Mouse (Mus musculus) layer of hippocampus, postnatal 36 days (tissue): ENCODE results near the gene Krtcap2. TPM values are rescaled to one million over a fixed set of nuclear protein-coding genes. Genes with fewer than 3 reads are reported as not detected.

Experiments
- DNase-seq, 2 experiments: peaks; one replicate each; pipeline ENCODE4 v3.0.0; 2022
- total RNA-seq, 2 experiments: library from RNA; stranded (reverse); gene quantifications; 2 replicates each; pipeline ENCODE4 v1.2.3; 2021

The Krtcap2 gene
- total RNA-seq, 2 experiments from 2014 or later = 71.4 to 86.2 TPM

GRCm38 (mm10) chr3:89225918-89226317 is 19.8 kb upstream of the Krtcap2 start:
- DNase-seq = no peak

DNA sequence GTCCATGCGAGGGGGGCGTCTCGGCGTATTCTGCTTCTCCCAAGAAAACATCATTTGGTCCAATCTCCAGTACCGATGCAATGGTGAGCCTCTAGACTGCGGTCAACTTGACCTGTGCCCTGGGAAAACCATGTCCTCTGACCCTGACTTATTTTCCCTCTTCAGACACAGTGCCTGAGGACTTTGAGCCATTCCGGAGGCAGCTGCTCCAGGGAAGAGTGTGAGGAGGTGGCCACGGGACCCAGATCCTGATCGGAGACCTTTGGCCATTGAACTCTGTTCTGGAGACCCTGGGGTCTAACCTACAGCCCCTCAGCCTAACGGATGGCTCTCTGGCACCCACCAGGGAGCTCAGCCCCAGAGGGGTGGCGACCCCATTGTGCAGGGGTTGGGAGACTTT is 19.4 kb upstream of the Krtcap2 start:
- DNase-seq = no peak

- DNase-seq = no peak
These were observed 18.9 kb upstream of the Krtcap2 start, which contains the start of gene Mtx1 for GRCm38 (mm10) chr3:89226900-89227299. TSS of gene Mtx1 (minus strand) at chr3:89227088.

GRCm38 (mm10) chr3:89227307-89228179 is 18.2 kb upstream of the Krtcap2 start:
- peak; percentile 91 to 93 for DNase-seq

DNA sequence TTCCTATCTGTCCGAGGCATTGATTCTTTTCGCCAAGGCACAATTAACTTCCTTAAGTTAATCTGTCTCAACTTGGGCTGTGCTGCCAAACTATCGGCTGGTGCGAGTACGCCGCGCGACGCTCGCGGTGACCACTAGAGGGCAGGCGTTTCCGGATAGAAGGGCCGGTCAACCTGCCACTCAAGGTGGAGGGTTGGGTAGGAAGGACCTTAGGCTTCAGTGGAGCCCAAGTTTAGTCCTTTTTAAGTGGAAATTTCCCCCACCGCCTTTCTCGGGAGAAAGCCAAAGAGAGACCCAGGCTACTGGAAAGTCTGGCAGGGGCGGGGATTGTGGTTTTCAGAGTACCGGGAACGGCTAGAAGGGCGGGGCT is 17.6 kb upstream of the Krtcap2 start:
- peak; percentile 85 to 87 for DNase-seq

- DNase-seq = no peak
These were observed 16.9 kb upstream of the Krtcap2 start, which contains the start of gene Muc1 for GRCm38 (mm10) chr3:89228836-89229235. TSS of gene Muc1 (plus strand) at chr3:89229057.

- no peak for DNase-seq
These were observed 16.5 kb upstream of the Krtcap2 start for GRCm38 (mm10) chr3:89229276-89229675.

GRCm38 (mm10) chr3:89230561-89230960 is 15.2 kb upstream of the Krtcap2 start:
- no peak for DNase-seq

DNA sequence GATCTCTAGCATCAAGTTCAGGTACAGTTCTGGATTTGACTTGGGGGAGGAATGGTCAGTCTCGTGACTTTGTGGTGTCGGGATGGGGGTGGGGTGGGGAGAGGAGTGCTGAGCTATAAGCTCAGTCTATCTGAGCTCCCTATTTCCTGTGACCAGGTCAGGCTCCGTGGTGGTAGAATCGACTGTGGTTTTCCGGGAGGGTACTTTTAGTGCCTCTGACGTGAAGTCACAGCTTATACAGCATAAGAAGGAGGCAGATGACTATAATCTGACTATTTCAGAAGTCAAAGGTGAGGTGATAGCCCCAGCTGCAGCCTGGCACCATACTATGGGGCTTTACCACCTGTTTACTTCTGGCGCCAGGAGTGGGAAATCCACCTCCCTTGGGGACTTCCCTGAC is 14.4 kb upstream of the Krtcap2 start:
- no peak for DNase-seq

DNA sequence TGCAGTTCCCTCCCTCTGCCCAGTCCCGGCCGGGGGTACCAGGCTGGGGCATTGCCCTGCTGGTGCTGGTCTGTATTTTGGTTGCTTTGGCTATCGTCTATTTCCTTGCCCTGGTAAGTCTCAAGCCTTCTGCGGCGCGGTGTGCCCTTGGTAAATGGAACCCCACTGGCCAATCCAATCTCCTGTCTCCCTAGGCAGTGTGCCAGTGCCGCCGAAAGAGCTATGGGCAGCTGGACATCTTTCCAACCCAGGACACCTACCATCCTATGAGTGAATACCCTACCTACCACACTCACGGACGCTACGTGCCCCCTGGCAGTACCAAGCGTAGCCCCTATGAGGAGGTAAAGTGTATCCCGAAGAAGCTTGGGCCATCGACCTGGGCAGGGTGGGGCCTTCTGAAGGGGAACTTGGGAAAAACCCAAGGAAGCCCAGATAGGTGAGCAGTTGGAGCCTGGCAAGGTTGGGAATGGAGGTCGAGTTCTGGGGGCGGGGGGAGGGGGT is 13.9 kb upstream of the Krtcap2 start:
- no peak for DNase-seq

GRCm38 (mm10) chr3:89232614-89233013 is 13.2 kb upstream of the Krtcap2 start:
- no peak for DNase-seq

- DNase-seq = no peak
These were observed 12.1 kb upstream of the Krtcap2 start for GRCm38 (mm10) chr3:89233562-89234110.

DNA sequence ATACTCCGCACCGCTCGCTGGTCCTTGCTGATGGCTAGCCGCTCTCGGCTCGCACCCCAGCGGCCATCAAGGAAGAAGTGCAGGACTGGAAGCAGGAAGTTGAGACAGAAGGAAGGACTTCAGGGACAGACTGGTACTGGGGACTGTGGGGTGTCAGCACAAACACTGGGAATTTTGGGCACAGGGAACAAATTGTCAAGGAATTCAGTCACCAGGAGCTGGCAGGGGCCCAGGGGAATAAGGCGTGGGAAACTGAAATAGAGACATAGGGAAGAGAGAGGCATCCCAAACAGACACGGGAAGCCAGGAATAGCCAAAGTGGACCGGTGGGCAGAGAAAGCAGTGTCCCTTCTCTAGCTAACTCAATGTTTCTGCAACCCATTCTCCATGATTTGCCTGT is 9.2 kb upstream of the Krtcap2 start:
- no peak for DNase-seq

DNA sequence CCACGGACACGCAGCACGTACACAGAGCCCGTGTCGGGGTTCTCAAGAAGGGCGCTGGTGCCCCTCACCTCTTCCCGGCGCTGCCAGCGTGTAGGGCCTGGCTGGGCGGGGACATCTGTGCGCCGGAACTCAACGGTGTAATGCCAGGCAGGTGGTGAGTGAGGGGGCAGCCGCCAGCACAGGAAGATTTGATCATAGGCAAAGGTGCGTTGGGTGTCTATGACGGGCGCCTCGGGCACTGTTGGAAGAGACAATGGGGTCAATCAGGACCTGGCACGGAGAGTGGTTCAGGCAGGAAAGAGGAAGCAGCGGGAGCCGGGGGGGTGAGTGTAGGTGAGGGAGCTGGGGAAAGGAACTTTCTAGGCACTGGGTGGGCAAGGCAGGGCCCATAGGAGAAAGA is 8.1 kb upstream of the Krtcap2 start:
- no peak for DNase-seq

DNA sequence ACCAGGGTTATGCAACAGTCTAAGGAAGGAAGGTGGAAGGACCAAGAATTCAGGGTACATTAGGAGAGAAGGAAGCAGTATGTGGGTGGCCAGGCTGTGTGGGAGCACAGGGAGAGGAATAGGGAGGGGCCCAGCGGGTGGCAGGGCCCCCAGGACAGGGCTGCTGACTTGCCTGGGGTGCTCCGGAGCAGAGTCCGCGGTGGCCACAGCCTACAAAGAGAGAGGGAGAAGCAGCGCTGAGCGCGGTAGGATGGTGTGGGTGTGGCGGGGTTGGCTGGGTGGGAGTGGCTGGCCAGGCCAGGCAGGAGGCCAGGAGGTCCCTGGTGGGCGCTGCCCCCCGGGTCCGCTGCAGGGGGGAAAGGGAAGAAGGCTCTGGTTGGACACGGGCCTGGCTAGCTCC is 7.3 kb upstream of the Krtcap2 start:
- DNase-seq = no peak

- no peak for DNase-seq
These were observed 3.4 kb upstream of the Krtcap2 start for GRCm38 (mm10) chr3:89242331-89242895.

GRCm38 (mm10) chr3:89243609-89244008 is 2.2 kb upstream of the Krtcap2 start:
- DNase-seq = no peak

GRCm38 (mm10) chr3:89244158-89244981 is 1.4 kb upstream of the Krtcap2 start:
- DNase-seq = no peak

GRCm38 (mm10) chr3:89244982-89245687 is 631 bp upstream of the Krtcap2 start:
- peak in 1 of 2 experiments; percentile 59 for DNase-seq

GRCm38 (mm10) chr3:89246261-89247100 is 715 bp downstream of the Krtcap2 start, which contains the start of gene Trim46:
TSS of gene Trim46 (minus strand) at chr3:89246309.
- DNase-seq = peak; percentile 89 to 90

DNA sequence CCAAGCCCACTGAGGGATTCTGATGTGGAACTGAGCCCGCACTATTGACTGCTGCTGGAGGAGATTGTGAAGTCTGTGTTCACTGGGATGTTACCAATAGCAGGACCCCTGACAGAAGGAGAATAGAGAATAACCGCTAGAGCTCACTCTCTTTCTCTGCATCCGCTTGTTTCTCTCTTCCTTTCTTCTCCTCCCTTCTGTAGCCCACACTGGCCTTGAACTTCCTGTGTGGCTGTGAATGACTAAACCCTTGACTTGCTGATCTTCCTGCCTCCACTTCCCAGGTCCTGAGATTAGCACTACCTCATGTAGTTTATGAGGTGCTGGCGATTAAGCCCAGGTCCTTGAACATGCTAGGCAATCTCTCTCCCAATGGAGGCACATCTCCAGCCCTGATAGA is 1.7 kb downstream of the Krtcap2 start:
- DNase-seq = no peak
